Mouse (Mus musculus): ENCODE results near the gene Kndc1.

DNA sequence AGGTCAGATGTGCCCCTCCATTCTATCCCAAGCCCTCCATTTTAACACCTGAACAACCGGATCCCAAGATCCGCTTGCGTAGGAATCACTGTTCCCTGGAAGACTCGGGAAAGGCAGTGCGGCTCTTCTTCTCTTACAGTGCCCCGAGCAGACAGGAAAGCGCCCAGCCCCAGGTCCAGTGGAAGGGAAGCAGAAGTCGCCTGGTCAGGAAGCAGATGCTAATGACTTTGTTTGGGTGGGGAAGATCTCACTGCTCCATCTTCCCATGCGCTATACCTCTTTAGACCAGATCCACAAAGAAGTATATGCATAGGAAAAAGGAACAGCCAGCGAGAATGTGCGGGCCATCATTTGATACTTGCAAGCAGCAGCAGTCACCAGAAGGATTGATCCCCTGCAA is 62.9 kb downstream of the Kndc1 start:
- TF ChIP-seq CTCF (IDR thresholded peaks at IDR 0.05; ENCODE audit: low read depth) (no peak), EP300 (IDR thresholded peaks at IDR 0.05; ENCODE audit: low read depth) (no peak)

Data from liver, embryonic 14.5 days (tissue).